Mouse (Mus musculus) heart, embryonic 10.5 days (tissue): ENCODE measurements at regions not wholly inside any gene's neighbourhood (a gene's known extent, or its start where the extent isn't known, plus 50 kb on each side); places are given as distances from the start of the nearest gene placed in this dataset.

Experiments used
- DNase-seq: peaks from one replicate; pipeline ENCODE4 v3.0.0-alpha.2; 2017; ENCODE audit warnings: low spot score
- H3K27ac ChIP-seq: fragments of 300-500 bp; sonication (generic); 2 replicates; pipeline ENCODE4 v1.5.1; 2016; ENCODE audit warnings: mild to moderate bottlenecking
- H3K27me3 ChIP-seq: fragments of 300-500 bp; sonication (generic); 2 replicates; pipeline ENCODE4 v1.6.1; 2016; ENCODE audit warnings: mild to moderate bottlenecking; ENCODE audit not compliant: poor library complexity, insufficient read depth, severe bottlenecking
- H3K36me3 ChIP-seq: fragments of 300-500 bp; sonication (generic); 2 replicates; pipeline ENCODE4 v1.6.1; 2016; ENCODE audit warnings: mild to moderate bottlenecking, moderate library complexity
- H3K4me1 ChIP-seq: fragments of 300-500 bp; sonication (generic); 2 replicates; pipeline ENCODE4 v1.6.1; 2016; ENCODE audit warnings: mild to moderate bottlenecking
- H3K4me3 ChIP-seq: fragments of 300-500 bp; sonication (generic); 2 replicates; pipeline ENCODE4 v1.5.1; 2016; ENCODE audit warnings: mild to moderate bottlenecking, moderate library complexity
- H3K9me3 ChIP-seq: fragments of 300-500 bp; sonication (generic); 2 replicates; pipeline ENCODE4 v1.6.1; 2016; ENCODE audit warnings: mild to moderate bottlenecking, moderate library complexity
- WGBS: fragments of 180-500 bp; shearing (Covaris S2); methylation state at CpG from one replicate; pipeline ENCODE4 v1.1.7; 2016; 5-methylcytosine and 5-hydroxymethylcytosine counted together

DNA sequence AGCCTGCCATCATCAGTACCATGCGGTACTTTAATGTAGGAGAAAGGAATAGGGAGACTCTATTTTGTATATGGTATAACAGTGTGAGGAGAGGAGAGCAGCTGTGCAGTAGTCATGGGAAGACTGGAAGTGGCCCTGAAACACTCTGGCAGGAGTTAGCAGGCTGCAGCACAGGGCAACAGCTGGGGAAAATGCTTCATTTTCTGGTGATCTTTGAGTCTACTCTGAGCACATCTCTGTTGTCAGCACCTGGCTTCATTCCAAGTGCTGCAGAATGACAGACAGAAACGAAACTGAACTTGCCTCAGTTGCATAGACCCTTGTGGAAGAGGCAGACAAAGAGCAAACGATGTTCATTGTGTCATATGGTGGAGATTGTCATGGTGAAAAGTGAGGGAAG lies 847.7 kb downstream of the Diaph3 start:
- no peaks in the 10 kb centered on the region for H3K9me3 ChIP-seq
- H3K4me3 ChIP-seq: no peak overlapping the region
- H3K4me1 ChIP-seq: no peaks in the 10 kb centered on the region
- DNase-seq: no peak
- no peaks in the 10 kb centered on the region for H3K27me3 ChIP-seq
- H3K36me3 ChIP-seq: no peaks in the 10 kb centered on the region
- 75% methylated on average over 3 of the region's 3 CpGs for WGBS
- H3K27ac ChIP-seq: no peak overlapping the region

DNA sequence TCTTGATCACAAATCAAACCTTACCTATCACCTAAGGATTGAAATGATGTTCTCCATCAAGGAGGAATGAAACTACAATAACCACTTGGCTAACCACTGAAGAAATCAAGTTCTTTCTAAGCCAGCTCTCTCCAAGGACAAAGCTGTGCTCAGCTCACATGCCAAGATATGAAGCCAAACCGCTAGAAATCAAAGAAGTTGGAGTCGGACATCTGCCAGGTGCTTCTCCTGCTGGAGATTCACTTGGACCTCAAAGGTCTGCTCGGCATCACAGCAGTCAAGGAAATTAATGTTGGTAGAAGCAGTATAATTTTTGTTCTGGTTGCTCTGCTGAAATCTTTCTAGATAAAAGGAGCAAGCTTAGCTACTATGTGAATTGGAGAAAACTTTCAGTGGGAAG lies 850.5 kb downstream of the Diaph3 start:
- H3K4me1 ChIP-seq: no peaks in the 10 kb centered on the region
- no peak overlapping the region for H3K4me3 ChIP-seq
- H3K27ac ChIP-seq: no peak overlapping the region
- DNase-seq: no peak
- 85% methylated on average over 3 of the region's 3 CpGs for WGBS
- no peaks in the 10 kb centered on the region for H3K36me3 ChIP-seq
- H3K9me3 ChIP-seq: no peaks in the 10 kb centered on the region
- no peaks in the 10 kb centered on the region for H3K27me3 ChIP-seq

DNA sequence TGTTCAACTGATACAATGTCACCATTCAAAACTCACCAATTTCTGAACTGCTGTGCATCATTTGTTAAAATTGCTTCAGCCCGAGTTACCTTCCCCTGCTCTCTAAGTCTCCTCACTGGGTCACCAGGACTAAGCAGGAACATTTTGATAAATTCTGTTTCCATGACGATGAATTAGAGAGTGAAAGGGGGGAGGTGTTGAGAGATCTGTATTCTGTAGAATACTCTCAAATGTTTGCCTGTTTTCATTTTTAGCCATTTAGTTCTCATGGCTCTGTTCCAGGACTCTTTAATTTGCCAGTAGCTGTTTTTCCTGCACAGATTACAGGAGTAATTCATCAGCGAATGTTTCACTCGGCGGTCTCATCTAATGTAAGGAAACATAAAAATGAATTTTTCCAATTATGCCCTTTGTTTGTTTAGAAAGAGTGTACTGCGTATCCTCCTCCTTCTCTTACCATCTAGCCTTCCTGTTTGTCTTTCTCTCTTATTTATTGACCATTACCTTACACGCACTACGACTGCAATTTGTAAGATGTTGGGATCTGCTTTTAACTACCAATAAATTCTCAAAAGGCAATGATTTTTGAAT lies 879.3 kb downstream of the Diaph3 start:
- WGBS: 83% methylated on average over 8 of the region's 8 CpGs
- DNase-seq: no peak
- Histone ChIP-seq H3K36me3 (no peaks in the 10 kb centered on the region), H3K9me3 (no peaks in the 10 kb centered on the region), H3K27me3 (no peaks in the 10 kb centered on the region), H3K27ac (no peak overlapping the region), H3K4me3 (no peak overlapping the region), H3K4me1 (no peaks in the 10 kb centered on the region)

DNA sequence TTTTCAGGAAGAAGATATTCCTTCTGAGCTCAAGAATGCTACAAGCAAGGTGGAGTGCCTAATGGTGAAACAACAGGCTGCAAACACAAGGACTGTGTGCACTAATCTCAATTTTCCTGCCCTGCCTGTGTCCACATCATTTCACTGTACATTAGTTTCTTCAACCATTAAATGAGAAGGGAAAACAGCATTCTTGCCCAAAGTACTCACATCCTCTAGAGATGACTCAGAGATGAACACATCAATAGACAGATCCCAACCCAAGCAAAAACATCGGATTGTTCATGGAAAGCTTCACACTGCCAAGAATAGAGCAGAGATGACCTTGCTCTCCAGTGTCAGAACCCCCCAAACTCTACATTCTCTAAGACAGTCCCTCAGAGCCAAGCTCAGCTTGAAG lies 886.8 kb downstream of the Diaph3 start:
- H3K27ac ChIP-seq: no peak overlapping the region
- no peaks in the 10 kb centered on the region for H3K9me3 ChIP-seq
- H3K27me3 ChIP-seq: no peaks in the 10 kb centered on the region
- no peaks in the 10 kb centered on the region for H3K36me3 ChIP-seq
- no peak overlapping the region for H3K4me3 ChIP-seq
- WGBS: 36% methylated on average over 1 of the region's 1 CpGs
- DNase-seq: no peak
- H3K4me1 ChIP-seq: no peaks in the 10 kb centered on the region

DNA sequence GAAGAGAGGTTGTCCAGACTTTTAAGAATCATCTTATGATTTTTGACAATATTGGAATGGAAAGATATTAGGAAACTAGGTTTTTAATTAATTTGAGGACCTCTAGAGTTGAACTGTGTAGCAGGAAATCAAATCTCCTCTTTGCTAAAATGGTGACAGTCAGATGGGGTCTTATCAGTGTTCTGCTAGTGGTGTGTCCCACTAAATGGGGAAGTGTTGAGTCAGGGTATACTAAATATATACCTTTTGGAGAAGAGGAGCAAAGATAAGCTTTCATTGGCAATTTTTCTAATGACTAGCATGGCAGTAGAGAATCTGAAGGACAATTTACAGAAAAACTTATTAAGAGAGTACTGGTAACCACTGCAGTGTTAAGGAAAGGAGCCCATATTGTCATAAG lies 889.4 kb downstream of the Diaph3 start:
- no peaks in the 10 kb centered on the region for H3K4me1 ChIP-seq
- no peaks in the 10 kb centered on the region for H3K9me3 ChIP-seq
- no peaks in the 10 kb centered on the region for H3K27me3 ChIP-seq
- no peak overlapping the region for H3K4me3 ChIP-seq
- no peak for DNase-seq
- H3K27ac ChIP-seq: no peak overlapping the region
- H3K36me3 ChIP-seq: no peaks in the 10 kb centered on the region

DNA sequence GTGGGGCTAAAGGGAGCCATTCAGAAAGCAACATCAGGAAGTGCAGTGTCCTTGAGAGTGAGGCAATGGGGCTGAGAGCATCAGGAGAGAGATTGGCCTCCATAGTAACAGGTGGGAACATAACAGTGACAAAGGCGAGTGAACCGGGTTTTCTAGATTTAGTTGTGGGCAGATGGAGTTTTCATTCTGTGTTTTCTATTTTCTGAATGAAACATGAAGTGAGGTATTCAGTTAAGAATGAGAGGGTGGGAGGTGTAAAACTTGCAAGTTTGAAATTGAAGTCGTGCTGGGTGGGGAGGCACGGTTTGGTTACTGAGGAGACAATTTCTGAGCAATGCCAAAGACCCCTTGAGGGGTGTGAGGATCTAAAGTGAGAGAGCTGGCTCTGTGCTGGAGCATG lies 893.3 kb downstream of the Diaph3 start:
- H3K36me3 ChIP-seq: no peaks in the 10 kb centered on the region
- no peak overlapping the region for H3K27ac ChIP-seq
- no peaks in the 10 kb centered on the region for H3K27me3 ChIP-seq
- H3K4me3 ChIP-seq: no peak overlapping the region
- H3K4me1 ChIP-seq: no peaks in the 10 kb centered on the region
- WGBS: 88% methylated on average over 4 of the region's 4 CpGs
- DNase-seq: no peak
- no peaks in the 10 kb centered on the region for H3K9me3 ChIP-seq

DNA sequence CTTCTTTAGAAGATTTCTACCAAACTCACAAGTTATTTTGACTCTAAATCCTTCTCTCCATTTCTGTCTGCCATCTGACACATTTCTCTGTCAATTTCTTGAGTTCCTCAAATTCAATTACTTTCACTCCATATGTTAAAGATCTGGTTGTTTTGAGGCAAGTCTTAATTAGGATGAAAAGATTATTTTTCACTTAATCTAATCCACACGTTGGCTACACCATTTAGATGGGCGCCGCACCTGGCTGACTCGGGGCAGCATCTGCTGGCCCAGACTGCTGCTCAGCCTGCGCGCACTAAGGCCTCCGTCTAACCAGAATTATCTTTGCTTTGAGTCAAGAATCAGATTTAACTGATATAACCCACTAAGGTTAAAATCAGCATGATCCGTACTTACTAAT lies 894.3 kb downstream of the Diaph3 start:
- 91% methylated on average over 8 of the region's 8 CpGs for WGBS

DNA sequence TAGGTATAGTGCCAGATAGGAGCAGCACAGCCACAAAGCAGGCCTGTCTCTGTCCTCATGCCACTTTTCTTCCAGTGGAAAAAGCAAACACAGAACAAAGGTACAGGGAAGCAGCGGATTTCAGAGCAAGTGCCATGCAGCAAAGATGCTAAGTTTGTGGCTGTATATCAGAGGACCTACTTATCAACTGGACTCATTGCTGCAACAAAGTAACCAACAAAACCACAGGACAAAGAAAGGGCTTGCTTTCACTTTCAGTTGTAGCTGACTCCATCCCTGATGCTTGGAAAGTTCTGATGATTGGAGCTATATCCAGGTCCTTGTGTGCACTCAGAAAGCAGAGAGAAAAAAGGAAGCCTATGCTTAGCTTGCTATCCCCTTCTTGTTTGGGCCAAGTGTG lies 897.4 kb downstream of the Diaph3 start:
- Histone ChIP-seq H3K27me3 (no peaks in the 10 kb centered on the region), H3K4me3 (no peak overlapping the region), H3K27ac (no peak overlapping the region), H3K9me3 (no peaks in the 10 kb centered on the region), H3K4me1 (no peaks in the 10 kb centered on the region), H3K36me3 (no peaks in the 10 kb centered on the region)
- WGBS: 75% methylated on average over 1 of the region's 1 CpGs
- no peak for DNase-seq

More for the DNA sequence above, 894.3 kb downstream of the Diaph3 start:
- no peaks in the 10 kb centered on the region for H3K9me3 ChIP-seq
- H3K27me3 ChIP-seq: no peaks in the 10 kb centered on the region
- no peak for DNase-seq
- no peaks in the 10 kb centered on the region for H3K36me3 ChIP-seq
- no peaks in the 10 kb centered on the region for H3K4me1 ChIP-seq
- H3K27ac ChIP-seq: no peak overlapping the region
- H3K4me3 ChIP-seq: no peak overlapping the region

DNA sequence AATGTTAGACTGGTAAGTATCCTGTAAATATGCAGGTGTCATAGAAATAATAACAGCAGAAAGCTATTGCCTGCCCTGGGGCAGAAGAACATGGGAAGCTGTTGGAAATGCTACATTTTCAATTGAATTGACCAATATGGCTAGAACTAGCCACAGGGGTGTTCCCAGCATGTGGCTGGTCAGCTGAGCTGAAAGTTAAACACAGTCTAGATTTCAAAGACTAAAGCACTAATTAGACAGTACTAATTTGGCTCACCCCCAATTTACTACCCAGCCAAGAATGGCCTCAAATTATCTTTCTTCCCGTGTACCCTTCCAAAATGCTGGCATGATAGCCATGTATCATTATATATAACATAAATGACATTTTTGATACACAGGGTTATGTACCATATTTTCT lies 898.2 kb downstream of the Diaph3 start:
- Histone ChIP-seq H3K9me3 (no peaks in the 10 kb centered on the region), H3K27ac (no peak overlapping the region), H3K4me1 (no peaks in the 10 kb centered on the region), H3K27me3 (no peaks in the 10 kb centered on the region), H3K4me3 (no peak overlapping the region), H3K36me3 (no peaks in the 10 kb centered on the region)
- DNase-seq: no peak
- WGBS: 88% methylated on average over 1 of the region's 1 CpGs

DNA sequence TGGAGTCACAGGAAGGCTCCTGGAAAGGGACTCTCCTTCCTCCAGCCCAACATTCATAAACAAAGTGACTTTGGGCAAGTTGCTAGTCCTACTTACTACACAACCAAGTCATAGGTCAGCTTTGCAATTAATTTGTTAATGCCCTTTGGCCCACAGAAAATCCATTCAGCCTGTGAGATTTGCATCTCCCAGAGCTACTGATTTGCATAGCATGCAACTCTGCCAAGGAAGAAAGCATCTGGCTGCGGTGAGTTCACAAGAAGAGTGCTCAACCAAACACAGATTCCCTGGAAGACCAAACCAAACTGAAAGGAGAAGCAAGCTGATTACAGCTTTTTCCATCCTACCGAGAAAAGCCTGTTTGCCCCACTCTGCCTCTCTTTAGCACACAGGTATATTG lies 901.9 kb downstream of the Diaph3 start:
- Histone ChIP-seq H3K9me3 (no peaks in the 10 kb centered on the region), H3K27me3 (no peaks in the 10 kb centered on the region), H3K4me3 (no peak overlapping the region), H3K4me1 (0 out of 2 replicates have a peak, but pooled peaks cover 4% of the 10 kb centered on the region), H3K36me3 (no peaks in the 10 kb centered on the region), H3K27ac (no peak overlapping the region)
- WGBS: 41% methylated on average over 2 of the region's 2 CpGs
- no peak for DNase-seq

DNA sequence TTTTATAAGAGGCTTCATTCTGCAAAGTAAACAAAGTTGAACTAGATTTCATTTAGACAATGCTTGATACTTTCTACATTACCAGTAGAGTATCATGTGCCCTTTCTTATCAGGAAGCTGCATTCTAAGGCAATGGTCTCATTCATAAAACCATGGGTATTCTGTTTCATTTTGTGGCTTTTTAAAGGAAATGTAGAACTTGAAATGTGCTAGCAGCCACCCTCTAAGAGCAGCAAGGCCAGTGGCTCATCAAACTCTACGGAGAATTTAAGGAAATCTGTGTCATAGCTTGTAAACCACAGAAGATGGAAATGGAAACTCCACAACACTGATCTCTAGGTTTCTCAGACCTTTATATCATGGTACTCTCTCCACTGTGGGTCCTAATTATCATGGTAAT lies 907.7 kb downstream of the Diaph3 start:
- Histone ChIP-seq H3K27ac (no peak overlapping the region), H3K4me3 (no peak overlapping the region), H3K9me3 (no peaks in the 10 kb centered on the region), H3K36me3 (no peaks in the 10 kb centered on the region), H3K4me1 (0 out of 2 replicates have a peak, but pooled peaks cover 4% of the 10 kb centered on the region), H3K27me3 (no peaks in the 10 kb centered on the region)
- DNase-seq: no peak
- WGBS: 83% methylated on average over 1 of the region's 1 CpGs

DNA sequence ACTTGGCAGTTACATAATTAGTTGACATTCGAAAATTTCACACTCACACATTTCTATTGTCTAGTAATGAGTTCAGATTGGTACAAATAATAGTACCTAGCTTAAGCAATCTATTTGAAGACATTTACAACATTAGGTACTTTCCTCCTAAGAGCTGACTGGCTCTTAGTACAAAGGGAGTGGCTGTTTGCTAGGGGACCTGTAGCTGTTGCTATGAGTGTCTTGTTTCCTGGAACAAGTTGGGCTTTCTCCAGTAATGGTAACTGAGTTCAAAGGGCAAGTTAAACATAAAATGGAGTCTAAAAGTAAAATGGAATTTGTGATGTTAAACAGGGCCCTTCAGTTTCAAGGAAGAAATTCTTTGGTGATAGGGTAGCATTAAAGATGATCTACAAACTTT lies 910.4 kb downstream of the Diaph3 start:
- no peaks in the 10 kb centered on the region for H3K36me3 ChIP-seq
- no peaks in the 10 kb centered on the region for H3K27me3 ChIP-seq
- no peaks in the 10 kb centered on the region for H3K9me3 ChIP-seq
- no peak overlapping the region for H3K4me3 ChIP-seq
- DNase-seq: no peak
- H3K27ac ChIP-seq: no peak overlapping the region
- WGBS: 60% methylated on average over 1 of the region's 1 CpGs
- no peaks in the 10 kb centered on the region for H3K4me1 ChIP-seq

DNA sequence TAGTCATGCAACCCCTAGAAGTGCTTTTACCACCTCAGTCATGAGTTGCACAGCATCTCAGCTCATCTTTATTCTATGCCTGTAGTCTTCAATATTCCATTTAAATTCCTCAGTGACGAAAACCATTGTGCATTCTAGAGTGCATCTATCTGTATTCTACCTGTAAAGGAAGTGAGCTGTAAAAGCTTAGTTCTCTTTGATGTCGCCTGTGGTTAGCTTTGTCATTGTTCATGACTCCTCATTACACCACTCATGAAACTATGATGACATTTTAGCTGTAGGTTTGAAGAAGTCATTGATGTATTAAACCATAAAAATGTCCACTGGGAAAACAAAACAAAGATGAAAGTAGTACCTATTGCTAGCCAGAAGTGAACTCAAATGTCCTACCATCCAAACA lies 911.3 kb downstream of the Diaph3 start:
- no peaks in the 10 kb centered on the region for H3K9me3 ChIP-seq

DNA sequence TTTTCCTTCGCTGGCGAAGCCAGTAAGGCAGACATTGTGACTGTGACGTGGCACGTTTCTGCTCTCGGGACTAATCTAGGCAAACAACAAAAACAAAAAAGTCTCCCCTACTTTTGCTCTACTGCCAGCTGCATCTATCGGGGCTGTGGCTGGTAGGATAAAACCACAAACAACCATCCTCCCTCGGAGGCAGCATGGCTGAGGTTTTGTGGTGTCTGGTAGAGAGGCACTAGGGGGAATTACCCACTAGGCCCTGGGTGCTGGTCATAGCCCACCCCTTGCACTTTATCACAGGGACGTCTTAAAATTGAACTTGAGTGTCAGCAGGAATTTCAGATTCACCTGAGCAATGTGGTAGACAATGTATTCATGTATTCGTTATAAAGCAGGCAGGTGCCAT lies 925.3 kb downstream of the Diaph3 start:
- no peaks in the 10 kb centered on the region for H3K9me3 ChIP-seq
- H3K27ac ChIP-seq: no peak overlapping the region
- WGBS: 78% methylated on average over 9 of the region's 9 CpGs
- no peaks in the 10 kb centered on the region for H3K27me3 ChIP-seq
- no peak for DNase-seq
- H3K4me3 ChIP-seq: no peak overlapping the region
- no peaks in the 10 kb centered on the region for H3K4me1 ChIP-seq
- no peaks in the 10 kb centered on the region for H3K36me3 ChIP-seq

More for the DNA sequence above, 911.3 kb downstream of the Diaph3 start:
- Histone ChIP-seq H3K36me3 (no peaks in the 10 kb centered on the region), H3K27ac (no peak overlapping the region), H3K4me3 (no peak overlapping the region), H3K4me1 (no peaks in the 10 kb centered on the region), H3K27me3 (no peaks in the 10 kb centered on the region)
- no peak for DNase-seq
- WGBS: 78% methylated on average over 2 of the region's 2 CpGs
